Mouse (Mus musculus): ENCODE results near the gene Psmd10.

DNA sequence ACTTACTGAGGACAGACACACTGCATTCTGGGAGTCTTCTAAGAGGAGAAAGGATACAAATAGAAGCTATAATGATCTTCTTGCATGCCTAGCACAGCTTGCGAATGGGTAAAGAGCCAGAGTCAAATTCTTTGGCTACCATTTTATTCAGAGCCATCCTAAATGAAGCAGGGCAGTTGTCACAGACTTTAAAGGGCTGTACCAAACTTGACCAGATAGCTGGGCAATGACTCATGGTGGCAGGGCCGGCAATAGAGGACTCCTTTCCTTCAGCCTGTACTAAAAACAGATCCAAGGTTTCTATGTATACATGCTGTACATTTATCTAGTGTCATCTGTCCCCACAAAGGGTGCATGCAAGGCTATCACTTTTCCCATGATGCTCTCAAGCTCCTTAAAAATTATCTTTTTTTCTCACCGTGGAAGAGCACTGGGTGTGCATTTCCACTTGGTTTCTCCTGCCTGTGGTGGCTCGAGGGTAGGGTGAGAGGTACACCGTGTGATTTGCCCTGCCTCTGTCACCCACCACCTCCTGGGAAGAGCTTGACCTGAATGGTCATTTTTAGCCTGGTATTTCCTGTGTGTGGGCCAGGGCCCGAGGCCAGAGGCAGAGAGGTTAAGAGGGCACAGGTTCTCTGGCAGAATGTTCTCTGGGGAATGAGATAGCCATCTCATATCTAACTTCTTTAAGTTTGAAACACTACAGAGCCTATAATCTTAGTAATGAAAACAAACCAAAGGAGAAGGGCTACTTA is 26.9 kb upstream of the Psmd10 start:
- TF ChIP-seq GATA1 (IDR thresholded peaks at IDR 0.05; ENCODE audit: low read length) (no peak), TAL1 (IDR thresholded peaks at IDR 0.05; ENCODE audit: low read length) (no peak)

Measured in erythroblast, embryonic 14.5 days (primary cell).